Comparison of ENCODE assay signal across 30 mouse cellular contexts in the genomic region with DNA sequence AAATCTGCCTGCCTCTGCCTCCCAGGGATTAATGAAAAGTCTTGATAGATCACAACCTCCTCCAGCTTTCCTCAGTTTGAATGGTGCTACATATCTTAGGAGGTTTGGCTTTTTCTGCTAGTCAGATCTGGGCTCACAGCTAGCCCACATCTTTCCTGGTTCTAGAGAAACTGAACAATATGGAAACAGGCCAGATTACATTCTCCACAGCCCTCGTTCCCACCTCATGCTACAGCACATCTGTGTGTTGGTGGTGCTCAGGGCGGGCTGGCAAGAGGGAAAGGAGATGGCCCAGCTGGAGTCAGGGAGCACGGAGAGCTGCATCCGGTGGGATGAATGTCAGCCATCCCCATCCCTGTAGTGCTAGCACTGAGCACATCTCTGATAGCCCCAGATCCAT. TPM values are rescaled to one million over a fixed set of nuclear protein-coding genes. Genes with fewer than 3 reads are reported as not detected.
A peak's percentile ranks its signal among the peaks of the same experiment; 100 is the strongest.
DNase-seq lines count a peak whose midpoint lies in the region; ATAC-seq lines count a peak whose summit lies in the region.
"Had no signal": no experiment of that assay in that cellular context is flagged by ENCODE, and none has a peak within 500 bp of the region (broad histone marks: within the 10 kb centered on the region; RNA-seq: fewer than 3 reads in every experiment).

No protein-coding gene starts in this region.

- no peak overlapping the region for H3K4me3 ChIP-seq in midbrain, embryonic 11.5 days (ENCODE audit: low read depth, low read length)
- H3K4me3 ChIP-seq in midbrain, embryonic 13.5 days (replicated peaks), result no peak overlapping the region
- H3K4me3 ChIP-seq: embryonic facial prominence, embryonic 12.5 days; embryonic facial prominence, embryonic 15.5 days; heart, adult 2 months; heart, embryonic 10.5 days; heart, embryonic 13.5 days; hindbrain, embryonic 12.5 days; hindbrain, embryonic 15.5 days had no signal

- H3K27ac ChIP-seq in midbrain, embryonic 11.5 days (ENCODE audit: low read depth, low read length), result no peak overlapping the region
- no peak overlapping the region for H3K27ac ChIP-seq in midbrain, embryonic 13.5 days
- H3K27ac ChIP-seq: embryonic facial prominence, embryonic 12.5 days; embryonic facial prominence, embryonic 15.5 days; heart, adult 2 months; heart, embryonic 10.5 days; heart, embryonic 13.5 days; hindbrain, embryonic 12.5 days; hindbrain, embryonic 15.5 days had no signal

- peaks cover 2% of the 10 kb centered on the region for H3K27me3 ChIP-seq in midbrain, embryonic 11.5 days (ENCODE audit: control insufficient read depth, insufficient read depth, low read length)
- H3K27me3 ChIP-seq in midbrain, embryonic 13.5 days, result peaks cover 17% of the 10 kb centered on the region

- H3K9me3 ChIP-seq in midbrain, embryonic 11.5 days (ENCODE audit: control insufficient read depth, low read length), result no peaks in the 10 kb centered on the region
- no peaks in the 10 kb centered on the region for H3K9me3 ChIP-seq in midbrain, embryonic 13.5 days
- H3K9me3 ChIP-seq: embryonic facial prominence, embryonic 12.5 days; embryonic facial prominence, embryonic 15.5 days; heart, embryonic 10.5 days; heart, embryonic 13.5 days; hindbrain, embryonic 12.5 days; hindbrain, embryonic 15.5 days had no signal

- peak; percentile 65 for ATAC-seq in frontal cortex, adult (ENCODE audit: low TSS enrichment)
- ATAC-seq in midbrain, embryonic 11.5 days (ENCODE audit: low FRiP score), result no peak
- no peak for ATAC-seq in midbrain, embryonic 13.5 days
- ATAC-seq: activated CD4-positive, CD25-positive, alpha-beta regulatory T cell, adult 4 months; forebrain, embryonic 14.5 days; forebrain, postnatal 0 days had no signal

- H3K4me2 ChIP-seq in midbrain, embryonic 11.5 days, result no peak overlapping the region
- H3K4me2 ChIP-seq in midbrain, embryonic 13.5 days (replicated peaks), result no peak overlapping the region
- H3K4me2 ChIP-seq: embryonic facial prominence, embryonic 12.5 days; embryonic facial prominence, embryonic 15.5 days; heart, embryonic 13.5 days; hindbrain, embryonic 12.5 days; hindbrain, embryonic 15.5 days had no signal

- H3K4me1 ChIP-seq in midbrain, embryonic 11.5 days (ENCODE audit: control insufficient read depth, insufficient read depth, low read length), result no peaks in the 10 kb centered on the region
- no peaks in the 10 kb centered on the region for H3K4me1 ChIP-seq in midbrain, embryonic 13.5 days (replicated peaks)
- H3K4me1 ChIP-seq: embryonic facial prominence, embryonic 12.5 days; hindbrain, embryonic 12.5 days had no signal

- H3K9ac ChIP-seq in midbrain, embryonic 11.5 days (ENCODE audit: low read length), result no peak overlapping the region
- no peak overlapping the region for H3K9ac ChIP-seq in midbrain, embryonic 13.5 days (replicated peaks)
- H3K9ac ChIP-seq: embryonic facial prominence, embryonic 12.5 days; embryonic facial prominence, embryonic 15.5 days; forebrain, postnatal 0 days; heart, embryonic 13.5 days; hindbrain, embryonic 12.5 days; hindbrain, embryonic 15.5 days had no signal

- intact Hi-C loops in left cerebral cortex, postnatal 10 days (cut with DNase I), result no loop called here

- 87% methylated on average over 4 of the region's 4 CpGs for WGBS in midbrain, embryonic 11.5 days
- 88% methylated on average over 4 of the region's 4 CpGs for WGBS in midbrain, embryonic 13.5 days

- no peaks in the 10 kb centered on the region for H3K36me3 ChIP-seq in midbrain, embryonic 11.5 days (ENCODE audit: control insufficient read depth, insufficient read depth, low read length)
- H3K36me3 ChIP-seq in midbrain, embryonic 13.5 days, result no peaks in the 10 kb centered on the region
- H3K36me3 ChIP-seq: embryonic facial prominence, embryonic 12.5 days; embryonic facial prominence, embryonic 15.5 days; heart, embryonic 10.5 days; heart, embryonic 13.5 days; hindbrain, embryonic 12.5 days; hindbrain, embryonic 15.5 days had no signal

- DNase-seq in frontal cortex, postnatal 14 days (ENCODE audit: low spot score in 2 of 2), result no peak
- DNase-seq in left cerebral cortex, adult 18-20 months (ENCODE audit: low spot score in 2 of 2), result peak; percentile 18 to 31
- no peak for DNase-seq in left cerebral cortex, postnatal 10 days (ENCODE audit: extremely low spot score in 1 of 2, low spot score in 2 of 2)
- peak; percentile 59 for DNase-seq in midbrain, embryonic 11.5 days (ENCODE audit: low spot score, missing footprints)
- DNase-seq in right cerebral cortex, postnatal 36 days (ENCODE audit: low spot score in 2 of 2), result peak; percentile 23 to 32
- DNase-seq in right cerebral cortex, postnatal 14 days, result no peak
- DNase-seq: adrenal gland, adult 8-10 months; adrenal gland, postnatal 25 days; cerebellum, adult 18-20 months; cerebellum, adult 9-10 months; cerebellum, postnatal 25 days; forebrain, postnatal 0 days; gastrocnemius, postnatal 25 days; heart, adult 2 months had no signal

RNA-seq across cellular contexts. Expression of gene Oxct2b, which starts 5.3 kb away (rescaled TPM):
- not detected for total RNA-seq in left cerebral cortex, adult 18-20 months (2021)
- total RNA-seq in left cerebral cortex, postnatal 10 days (2021), result under 1 TPM in 1 of 2 experiments, not detected in 1; 0.53 TPM
- polyA plus RNA-seq in midbrain, embryonic 11.5 days (2014; fragmentation: Nextera tagmentation; extraction: Ambion mirVana), result 0.18 TPM in 1 of 2 replicates, not detected in the other
- 0.11 and 0.14 TPM in 2 replicates for polyA plus RNA-seq in midbrain, embryonic 13.5 days (2015; fragmentation: Nextera tagmentation; extraction: Ambion mirVana)
- total RNA-seq: adrenal gland, postnatal 25 days; common myeloid progenitor, adult 5-6 weeks; gastrocnemius, adult 8-10 months; gastrocnemius, postnatal 25 days; heart, adult 2 months; heart, postnatal 25 days; hematopoietic stem cell, adult 5-6 weeks had no signal
- polyA plus RNA-seq: activated CD4-positive, CD25-positive, alpha-beta regulatory T cell, adult 4 months; forebrain, embryonic 11.5 days; heart, embryonic 16.5 days; hindbrain, embryonic 12.5 days had no signal

RNA-seq across cellular contexts. Expression of gene Bmp8b, which starts 5.8 kb away (rescaled TPM):
- total RNA-seq in left cerebral cortex, adult 18-20 months (2021), result under 1 TPM in 1 of 2 experiments, not detected in 1; 0.23 TPM
- under 1 TPM; 0.26 to 0.54 TPM for total RNA-seq in left cerebral cortex, postnatal 10 days (2021)
- polyA plus RNA-seq in midbrain, embryonic 11.5 days (2014; fragmentation: Nextera tagmentation; extraction: Ambion mirVana), result 0.15 and 0.30 TPM in 2 replicates
- 0.13 and 0.14 TPM in 2 replicates for polyA plus RNA-seq in midbrain, embryonic 13.5 days (2015; fragmentation: Nextera tagmentation; extraction: Ambion mirVana)
- total RNA-seq: adrenal gland, postnatal 25 days; common myeloid progenitor, adult 5-6 weeks; gastrocnemius, adult 8-10 months; gastrocnemius, postnatal 25 days; heart, adult 2 months; heart, postnatal 25 days; hematopoietic stem cell, adult 5-6 weeks had no signal
- polyA plus RNA-seq: heart, adult 2 months had no signal

RNA-seq across cellular contexts. Expression of gene Ppie, which starts 29.0 kb away (rescaled TPM):
- 10 to 100 TPM; 22.0 to 23.4 TPM for total RNA-seq in left cerebral cortex, adult 18-20 months (2021)
- total RNA-seq in left cerebral cortex, postnatal 10 days (2021), result 10 to 100 TPM; 18.8 to 22.7 TPM
- 119 and 126 TPM in 2 replicates for polyA plus RNA-seq in midbrain, embryonic 11.5 days (2014; fragmentation: Nextera tagmentation; extraction: Ambion mirVana)
- 74.2 and 77.2 TPM in 2 replicates for polyA plus RNA-seq in midbrain, embryonic 13.5 days (2015; fragmentation: Nextera tagmentation; extraction: Ambion mirVana)

Comparison
In these comparisons a context has a peak if more than half of its experiments do, and no peak if none do; other contexts are left out.
1. DNase-seq: peak in left cerebral cortex, adult 18-20 months (2 of 2), midbrain, embryonic 11.5 days (single experiment) and right cerebral cortex, postnatal 36 days (2 of 2); none in frontal cortex, postnatal 14 days (0 of 2), left cerebral cortex, postnatal 10 days (0 of 2) and right cerebral cortex, postnatal 14 days (single experiment).